ENCODE assay signal across 8 mouse cellular contexts in the genomic region with DNA sequence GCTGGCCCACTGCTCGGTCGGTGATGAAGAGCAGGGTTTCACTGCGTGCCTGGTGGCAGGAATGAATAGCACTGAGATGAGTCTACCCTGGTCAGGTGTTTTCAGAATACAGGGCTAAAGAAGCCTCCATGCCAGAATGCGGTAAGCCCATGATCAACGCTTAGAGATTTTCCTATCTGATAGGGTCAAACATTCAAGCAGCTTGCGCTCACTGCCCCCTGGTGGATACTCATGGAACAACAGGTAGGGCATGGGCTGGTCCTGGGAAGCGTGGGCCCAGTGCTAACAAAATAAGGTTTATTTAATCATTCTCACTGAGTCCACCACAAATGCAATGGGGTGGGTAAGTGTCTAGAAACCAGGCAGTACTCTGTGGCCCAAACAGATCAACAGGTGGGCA. TPM values are rescaled to one million over a fixed set of nuclear protein-coding genes. Genes with fewer than 3 reads are reported as not detected.
DNase-seq lines count a peak whose midpoint lies in the region; ATAC-seq lines count a peak whose summit lies in the region.

No protein-coding gene starts in this region.

- no peaks in the 10 kb centered on the region for H3K27me3 ChIP-seq in limb, embryonic 11.5 days (ENCODE audit: control insufficient read depth, insufficient read depth, low read length)
- H3K27me3 ChIP-seq in stomach, embryonic 16.5 days (ENCODE audit: control insufficient read depth, insufficient read depth, low read length): no peaks in the 10 kb centered on the region

- H3K4me2 ChIP-seq in limb, embryonic 11.5 days (ENCODE audit: low read depth, severe bottlenecking): no peak overlapping the region
- no peak overlapping the region for H3K4me2 ChIP-seq in stomach, embryonic 16.5 days (ENCODE audit: low read depth, low read length)

- H3K27ac ChIP-seq in limb, embryonic 11.5 days (replicated peaks; ENCODE audit: low read depth, low read length): no peak overlapping the region
- no peak overlapping the region for H3K27ac ChIP-seq in stomach, embryonic 16.5 days (ENCODE audit: low read length)

- DNase-seq in 3T3-L1 (ENCODE audit: low read depth, low spot score): peak; percentile 82
- DNase-seq in cerebellum, postnatal 4 days (ENCODE audit: low spot score in 2 of 2): peak; percentile 78 to 84
- DNase-seq in gastrocnemius, postnatal 14 days: peak; percentile 69
- DNase-seq in kidney, adult 8-10 months: peak; percentile 45 to 78
- peak; percentile 87 for DNase-seq in limb, embryonic 11.5 days (ENCODE audit: low spot score)
- peak; percentile 53 to 58 for DNase-seq in natural killer cell, adult 2 months (ENCODE audit: low spot score in 2 of 2)

- no peaks in the 10 kb centered on the region for H3K36me3 ChIP-seq in limb, embryonic 11.5 days (ENCODE audit: control insufficient read depth, insufficient read depth, low read length)
- H3K36me3 ChIP-seq in stomach, embryonic 16.5 days (ENCODE audit: control insufficient read depth, insufficient read depth, low read length): no peaks in the 10 kb centered on the region

- WGBS in limb, embryonic 11.5 days: 34% methylated on average over 7 of the region's 7 CpGs
- WGBS in stomach, embryonic 16.5 days: 30% methylated on average over 7 of the region's 7 CpGs

- H3K4me3 ChIP-seq in limb, embryonic 11.5 days (ENCODE audit: low read depth, low read length): no peak overlapping the region
- H3K4me3 ChIP-seq in stomach, embryonic 16.5 days (replicated peaks; ENCODE audit: low read length): no peak overlapping the region

- H3K4me1 ChIP-seq in limb, embryonic 11.5 days (ENCODE audit: control insufficient read depth, insufficient read depth, low read length): no peaks in the 10 kb centered on the region
- peaks cover 5% of the 10 kb centered on the region; the same call in 1 of the 2 replicates for H3K4me1 ChIP-seq in stomach, embryonic 16.5 days (ENCODE audit: control insufficient read depth, insufficient read depth, low read length)

- no peak overlapping the region for H3K9ac ChIP-seq in limb, embryonic 11.5 days (ENCODE audit: low read length)
- H3K9ac ChIP-seq in stomach, embryonic 16.5 days (ENCODE audit: low read length): no peak overlapping the region

- peak; percentile 76 for ATAC-seq in activated CD4-positive, CD25-positive, alpha-beta regulatory T cell, adult 4 months
- no peak for ATAC-seq in limb, embryonic 11.5 days (ENCODE audit: insufficient number of reproducible peaks, low FRiP score, low TSS enrichment, low read depth)
- ATAC-seq in stomach, embryonic 16.5 days (ENCODE audit: insufficient read depth, low FRiP score): peak; percentile 38

- H3K9me3 ChIP-seq in limb, embryonic 11.5 days (ENCODE audit: control insufficient read depth, low read length): no peaks in the 10 kb centered on the region; the same call in 1 of the 2 replicates
- H3K9me3 ChIP-seq in stomach, embryonic 16.5 days (replicated peaks; ENCODE audit: control insufficient read depth, low read length): no peaks in the 10 kb centered on the region

- intact Hi-C loops in gastrocnemius, postnatal 14 days (cut with DNase I; ENCODE audit: low total_unique reads): loop anchor here (10.0 kb wide), 1 partner anchor 122 kb away; no protein-coding TSS in a partner anchor

RNA-seq across cellular contexts. Expression of a gene that starts 18.6 kb away (rescaled TPM):
- not detected for polyA plus RNA-seq in activated CD4-positive, CD25-positive, alpha-beta regulatory T cell, adult 4 months (2017; shearing (Covaris generic))
- 10 to 100 TPM; 11.4 to 18.2 TPM for total RNA-seq in gastrocnemius, postnatal 14 days (2021)
- polyA plus RNA-seq in limb, embryonic 11.5 days (2014; fragmentation: Nextera tagmentation; extraction: Ambion mirVana): 0.38 and 0.93 TPM in 2 replicates
- polyA plus RNA-seq in stomach, embryonic 16.5 days (2015; fragmentation: Nextera tagmentation; extraction: Ambion mirVana): 13.8 TPM in 2 replicates

RNA-seq across cellular contexts. Expression of a gene that starts 35.9 kb away (rescaled TPM):
- polyA plus RNA-seq in activated CD4-positive, CD25-positive, alpha-beta regulatory T cell, adult 4 months (2017; shearing (Covaris generic)): under 1 TPM in 1 of 2 experiments, not detected in 1; 0.17 TPM
- total RNA-seq in gastrocnemius, postnatal 14 days (2021): 1 to 10 TPM in 1 of 2 experiments, under 1 TPM in 1; 0.78 to 1.0 TPM
- 33.8 and 34.2 TPM in 2 replicates for polyA plus RNA-seq in limb, embryonic 11.5 days (2014; fragmentation: Nextera tagmentation; extraction: Ambion mirVana)
- polyA plus RNA-seq in stomach, embryonic 16.5 days (2015; fragmentation: Nextera tagmentation; extraction: Ambion mirVana): 9.9 and 11.0 TPM in 2 replicates

RNA-seq across cellular contexts. Expression of a gene that starts 59.1 kb away (rescaled TPM):
- 100 to 1,000 TPM; 108 to 112 TPM for polyA plus RNA-seq in activated CD4-positive, CD25-positive, alpha-beta regulatory T cell, adult 4 months (2017; shearing (Covaris generic))
- 10 to 100 TPM; 27.8 to 27.9 TPM for total RNA-seq in gastrocnemius, postnatal 14 days (2021)
- 56.8 and 57.4 TPM in 2 replicates for polyA plus RNA-seq in limb, embryonic 11.5 days (2014; fragmentation: Nextera tagmentation; extraction: Ambion mirVana)
- 47.0 and 51.1 TPM in 2 replicates for polyA plus RNA-seq in stomach, embryonic 16.5 days (2015; fragmentation: Nextera tagmentation; extraction: Ambion mirVana)
